Mouse (Mus musculus) olfactory bulb, adult 2 months (tissue): Measurements from ENCODE around the gene Cdk18.

Experiments
- CTCF ChIP-seq: fragments of 200-500 bp; IDR thresholded peaks from 2 replicates; pipeline ENCODE4 v1.5.1; 2012; ENCODE audit warnings: low read depth, mild to moderate bottlenecking, low read length, moderate library complexity; ENCODE audit not compliant: insufficient read depth
- POLR2A ChIP-seq: fragments of 200-500 bp; IDR thresholded peaks from 2 replicates; pipeline ENCODE4 v1.6.1; 2012; ENCODE audit warnings: mild to moderate bottlenecking, low read depth, low read length, moderate library complexity; ENCODE audit not compliant: insufficient read depth

GRCm38 (mm10) chr1:132171619-132172018 is 32.1 kb upstream of the Cdk18 start:
- no peak for TF ChIP-seq CTCF
- no peak for TF ChIP-seq POLR2A
